Mouse (Mus musculus) intestine, embryonic 16.5 days (tissue): ENCODE data around the gene Akap6. TPM values are rescaled to one million over a fixed set of nuclear protein-coding genes. Genes with fewer than 3 reads are reported as not detected.

Experiments used
- polyA plus RNA-seq: library from polyadenylated mRNA; unstranded; fragments of >200 nt; fragmentation: Nextera tagmentation; extraction: Ambion mirVana; gene quantifications from 2 replicates; pipeline ENCODE4 v1.2.1, GENCODE M21; 2015

The Akap6 gene
- polyA plus RNA-seq, 1 experiment from 2014 or later: 1.4 TPM

Other genes with a start within 250 kb of the Akap6 start
- 26.3 and 27.0 TPM in 2 replicates for gene Arhgap5, start 195.4 kb upstream of the Akap6 start, polyA plus RNA-seq